Mouse (Mus musculus) embryonic facial prominence, embryonic 12.5 days (tissue): ENCODE results near the gene Sh3bp5l. TPM values are rescaled to one million over a fixed set of nuclear protein-coding genes. Genes with fewer than 3 reads are reported as not detected.
A peak's percentile ranks its signal among the peaks of the same experiment; 100 is the strongest.

Experiments
- ATAC-seq: fragments of 200-750 bp; cut with Nextera tagmentation; 2 replicates; pipeline ENCODE4 v1.8.0; 2017; ENCODE audit not compliant: insufficient number of reproducible peaks, insufficient read depth, low FRiP score, low TSS enrichment
- H3K27ac ChIP-seq: fragments of 300-500 bp; sonication (generic); 2 replicates; pipeline ENCODE4 v1.5.1; 2016; ENCODE audit warnings: mild to moderate bottlenecking
- H3K27me3 ChIP-seq: fragments of 300-500 bp; sonication (generic); 2 replicates; pipeline ENCODE4 v1.6.1; 2016; ENCODE audit warnings: mild to moderate bottlenecking, moderate library complexity
- H3K36me3 ChIP-seq: fragments of 300-500 bp; sonication (generic); 2 replicates; pipeline ENCODE4 v1.6.1; 2016; ENCODE audit warnings: mild to moderate bottlenecking
- H3K4me1 ChIP-seq: fragments of 300-500 bp; sonication (generic); 2 replicates; pipeline ENCODE4 v1.6.1; 2016
- H3K4me2 ChIP-seq: fragments of 300-500 bp; sonication (generic); replicated peaks from 2 replicates; pipeline ENCODE4 v1.6.1; 2016; ENCODE audit warnings: mild to moderate bottlenecking, moderate library complexity
- H3K4me3 ChIP-seq: fragments of 300-500 bp; sonication (generic); 2 replicates; pipeline ENCODE4 v1.5.1; 2016; ENCODE audit warnings: mild to moderate bottlenecking
- H3K9ac ChIP-seq: fragments of 300-500 bp; sonication (generic); 2 replicates; pipeline ENCODE4 v1.6.1; 2016; ENCODE audit warnings: mild to moderate bottlenecking, moderate library complexity
- H3K9me3 ChIP-seq: fragments of 300-500 bp; sonication (generic); 2 replicates; pipeline ENCODE4 v1.6.1; 2016; ENCODE audit warnings: mild to moderate bottlenecking, moderate library complexity
- WGBS: fragments of 180-500 bp; shearing (Covaris S2); methylation state at CpG from one replicate; pipeline ENCODE4 v1.1.7; 2016; 5-methylcytosine and 5-hydroxymethylcytosine counted together
- polyA plus RNA-seq: library from polyadenylated mRNA; unstranded; fragments of >200 nt; fragmentation: Nextera tagmentation; extraction: Ambion mirVana; gene quantifications from 2 replicates; pipeline ENCODE4 v1.2.1, GENCODE M21; 2016

The Sh3bp5l gene
- polyA plus RNA-seq, 1 experiment from 2014 or later = 38.2 TPM

DNA sequence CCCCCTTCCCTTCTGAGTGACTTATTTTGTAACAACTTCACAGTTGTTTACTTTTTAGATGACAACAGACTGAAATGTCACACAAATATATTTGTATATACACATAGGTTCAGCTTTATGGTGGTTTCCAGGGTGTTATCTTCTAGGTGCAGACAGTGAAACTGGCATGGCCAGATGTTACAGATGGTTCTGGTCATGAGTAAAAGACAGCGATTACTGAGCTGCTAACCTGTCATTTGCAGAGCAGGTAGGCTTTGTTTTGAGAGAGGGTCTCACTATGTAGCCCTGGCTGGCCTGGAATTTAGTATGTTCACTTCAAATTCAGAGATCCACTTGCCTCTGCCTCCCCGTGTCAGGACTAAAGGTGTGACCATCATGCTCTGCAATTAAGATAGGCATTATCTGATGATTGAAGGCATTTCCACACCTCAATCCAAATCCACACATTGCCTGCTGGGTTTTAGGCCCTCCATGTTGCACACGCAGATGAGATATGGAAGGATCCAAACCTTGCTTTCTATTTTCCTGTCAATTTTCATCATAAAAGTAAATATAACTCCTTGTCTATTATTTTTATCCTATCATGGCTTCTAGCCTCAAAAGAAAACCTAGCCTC, 5.8 kb upstream of the Sh3bp5l start:
- Histone ChIP-seq H3K4me3 (no peak overlapping the region), H3K9me3 (no peaks in the 10 kb centered on the region), H3K36me3 (peaks cover 18% of the 10 kb centered on the region), H3K4me2 (no peak overlapping the region), H3K27me3 (no peaks in the 10 kb centered on the region), H3K9ac (no peak overlapping the region), H3K4me1 (peaks cover 25% of the 10 kb centered on the region), H3K27ac (no peak overlapping the region)
- WGBS = 78% methylated on average over 3 of the region's 3 CpGs
- no peak for ATAC-seq

DNA sequence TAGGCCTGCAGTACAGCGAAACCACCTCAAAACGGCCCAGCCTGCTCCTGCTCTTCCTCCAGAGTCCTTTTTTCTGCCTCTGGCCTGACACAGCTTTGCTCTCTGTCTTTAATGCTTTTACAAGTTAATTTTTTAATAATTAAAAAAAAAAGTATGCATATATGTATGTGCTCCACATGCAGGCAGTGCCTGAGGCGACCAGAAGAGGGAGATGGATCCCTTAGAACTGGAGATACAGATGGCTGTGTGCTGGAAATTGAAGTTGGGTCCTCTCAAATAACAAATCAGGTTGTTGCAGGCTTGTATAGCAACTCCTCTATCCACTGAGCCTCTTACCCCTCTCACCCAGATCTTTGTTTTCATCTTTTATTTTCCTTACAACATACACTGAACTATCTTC, 3.7 kb upstream of the Sh3bp5l start:
- Histone ChIP-seq H3K27me3 (no peaks in the 10 kb centered on the region), H3K4me2 (no peak overlapping the region), H3K9ac (no peak overlapping the region), H3K4me3 (no peak overlapping the region), H3K9me3 (no peaks in the 10 kb centered on the region), H3K36me3 (peaks cover 14% of the 10 kb centered on the region), H3K4me1 (peaks cover 29% of the 10 kb centered on the region), H3K27ac (no peak overlapping the region)
- ATAC-seq = no peak
- 95% methylated on average over 3 of the region's 3 CpGs for WGBS

DNA sequence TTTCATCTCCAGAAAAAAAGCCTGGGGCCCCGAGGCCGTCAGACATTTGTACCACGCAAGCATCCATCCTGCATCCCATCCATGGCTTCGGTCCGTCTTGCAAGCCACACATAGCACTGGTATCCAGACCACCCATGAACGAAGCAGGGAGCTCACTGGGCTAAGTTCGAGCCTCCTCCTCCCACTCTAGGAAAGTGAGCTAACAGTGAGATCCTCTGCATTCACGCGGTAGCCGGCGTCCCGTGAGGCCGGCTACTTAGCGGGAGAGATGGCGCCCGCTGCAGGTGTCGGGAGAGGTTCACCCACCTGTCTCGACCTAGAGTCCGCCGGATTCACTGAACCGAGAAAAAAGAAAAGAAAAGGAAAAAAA, 633 bp upstream of the Sh3bp5l start:
- Histone ChIP-seq H3K27me3 (no peaks in the 10 kb centered on the region), H3K4me3 (peak overlapping the region; percentile 79), H3K27ac (peak overlapping the region; percentile 63), H3K9me3 (no peaks in the 10 kb centered on the region), H3K9ac (peak overlapping the region; percentile 83), H3K4me2 (peak overlapping the region; percentile 95), H3K36me3 (peaks cover 22% of the 10 kb centered on the region), H3K4me1 (peaks cover 25% of the 10 kb centered on the region)
- under 1% methylated on average over 21 of the region's 21 CpGs for WGBS
- ATAC-seq = no peak; the same call in 1 of the 2 replicates

DNA sequence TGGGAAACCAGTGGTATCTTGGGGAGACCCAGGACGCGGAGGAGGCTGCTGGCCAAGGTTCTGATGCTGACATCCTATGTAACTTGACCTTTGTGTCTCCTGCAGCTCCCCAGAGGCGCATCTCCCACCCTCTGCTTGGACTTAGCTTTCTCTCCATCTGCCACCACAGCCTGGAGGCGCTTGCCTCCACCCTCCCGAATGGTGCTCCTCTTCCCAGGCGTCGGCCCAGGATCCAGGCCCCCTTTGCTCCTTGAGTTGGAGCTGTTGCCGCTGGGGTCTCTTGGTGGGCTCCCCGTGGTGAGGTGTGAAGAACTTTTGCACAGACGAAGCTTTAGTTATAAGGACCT, 598 bp downstream of the Sh3bp5l start:
- H3K9ac ChIP-seq = peak overlapping the region; percentile 83
- ATAC-seq = no peak
- no peak overlapping the region for H3K27ac ChIP-seq
- peak overlapping the region; percentile 95 for H3K4me2 ChIP-seq
- H3K27me3 ChIP-seq = no peaks in the 10 kb centered on the region
- peak overlapping the region; percentile 79 for H3K4me3 ChIP-seq
- H3K4me1 ChIP-seq = peaks cover 25% of the 10 kb centered on the region
- no peaks in the 10 kb centered on the region for H3K9me3 ChIP-seq
- H3K36me3 ChIP-seq = peaks cover 27% of the 10 kb centered on the region
- WGBS = 18% methylated on average over 10 of the region's 10 CpGs

- 82% methylated on average over 6 of the region's 6 CpGs for WGBS
- Histone ChIP-seq H3K27me3 (no peaks in the 10 kb centered on the region), H3K4me3 (peak overlapping the region; percentile 79), H3K9me3 (no peaks in the 10 kb centered on the region), H3K4me2 (peak overlapping the region; percentile 95), H3K36me3 (peaks cover 31% of the 10 kb centered on the region), H3K4me1 (peaks cover 25% of the 10 kb centered on the region), H3K9ac (peak overlapping the region; percentile 83), H3K27ac (no peak overlapping the region)
- ATAC-seq = no peak
These were observed 1.0 kb downstream of the Sh3bp5l start for GRCm38 (mm10) chr11:58331546-58331945.

- Histone ChIP-seq H3K27ac (no peak overlapping the region), H3K4me3 (no peak overlapping the region), H3K9me3 (no peaks in the 10 kb centered on the region), H3K4me2 (no peak overlapping the region), H3K4me1 (peaks cover 17% of the 10 kb centered on the region), H3K27me3 (no peaks in the 10 kb centered on the region), H3K9ac (no peak overlapping the region), H3K36me3 (peaks cover 41% of the 10 kb centered on the region)
- 80% methylated on average over 3 of the region's 3 CpGs for WGBS
- no peak for ATAC-seq
These were observed 4.2 kb downstream of the Sh3bp5l start for GRCm38 (mm10) chr11:58334746-58335145.

- H3K4me2 ChIP-seq = no peak overlapping the region
- WGBS = 93% methylated on average over 4 of the region's 4 CpGs
- H3K9me3 ChIP-seq = no peaks in the 10 kb centered on the region
- peaks cover 43% of the 10 kb centered on the region for H3K36me3 ChIP-seq
- ATAC-seq = no peak
- H3K4me1 ChIP-seq = no peaks in the 10 kb centered on the region
- no peak overlapping the region for H3K9ac ChIP-seq
- no peak overlapping the region for H3K4me3 ChIP-seq
- no peak overlapping the region for H3K27ac ChIP-seq
- no peaks in the 10 kb centered on the region for H3K27me3 ChIP-seq
These were observed 16.2 kb downstream of the Sh3bp5l start for GRCm38 (mm10) chr11:58346745-58347144.

- Histone ChIP-seq H3K4me2 (no peak overlapping the region), H3K36me3 (peaks cover 18% of the 10 kb centered on the region), H3K4me3 (no peak overlapping the region), H3K27me3 (no peaks in the 10 kb centered on the region), H3K9me3 (no peaks in the 10 kb centered on the region), H3K9ac (no peak overlapping the region), H3K27ac (no peak overlapping the region), H3K4me1 (0 out of 2 replicates have a peak, but pooled peaks cover 2% of the 10 kb centered on the region)
- ATAC-seq = no peak
- WGBS = 70% methylated on average over 4 of the region's 4 CpGs
These were observed 20.1 kb downstream of the Sh3bp5l start for GRCm38 (mm10) chr11:58350628-58351027.

- WGBS = 86% methylated on average over 5 of the region's 5 CpGs
- Histone ChIP-seq H3K27ac (no peak overlapping the region), H3K36me3 (peaks cover 13% of the 10 kb centered on the region), H3K4me2 (no peak overlapping the region), H3K9ac (no peak overlapping the region), H3K4me3 (no peak overlapping the region), H3K9me3 (no peaks in the 10 kb centered on the region), H3K27me3 (no peaks in the 10 kb centered on the region), H3K4me1 (0 out of 2 replicates have a peak, but pooled peaks cover 2% of the 10 kb centered on the region)
- ATAC-seq = no peak
These were observed 20.7 kb downstream of the Sh3bp5l start for GRCm38 (mm10) chr11:58351179-58351578.

DNA sequence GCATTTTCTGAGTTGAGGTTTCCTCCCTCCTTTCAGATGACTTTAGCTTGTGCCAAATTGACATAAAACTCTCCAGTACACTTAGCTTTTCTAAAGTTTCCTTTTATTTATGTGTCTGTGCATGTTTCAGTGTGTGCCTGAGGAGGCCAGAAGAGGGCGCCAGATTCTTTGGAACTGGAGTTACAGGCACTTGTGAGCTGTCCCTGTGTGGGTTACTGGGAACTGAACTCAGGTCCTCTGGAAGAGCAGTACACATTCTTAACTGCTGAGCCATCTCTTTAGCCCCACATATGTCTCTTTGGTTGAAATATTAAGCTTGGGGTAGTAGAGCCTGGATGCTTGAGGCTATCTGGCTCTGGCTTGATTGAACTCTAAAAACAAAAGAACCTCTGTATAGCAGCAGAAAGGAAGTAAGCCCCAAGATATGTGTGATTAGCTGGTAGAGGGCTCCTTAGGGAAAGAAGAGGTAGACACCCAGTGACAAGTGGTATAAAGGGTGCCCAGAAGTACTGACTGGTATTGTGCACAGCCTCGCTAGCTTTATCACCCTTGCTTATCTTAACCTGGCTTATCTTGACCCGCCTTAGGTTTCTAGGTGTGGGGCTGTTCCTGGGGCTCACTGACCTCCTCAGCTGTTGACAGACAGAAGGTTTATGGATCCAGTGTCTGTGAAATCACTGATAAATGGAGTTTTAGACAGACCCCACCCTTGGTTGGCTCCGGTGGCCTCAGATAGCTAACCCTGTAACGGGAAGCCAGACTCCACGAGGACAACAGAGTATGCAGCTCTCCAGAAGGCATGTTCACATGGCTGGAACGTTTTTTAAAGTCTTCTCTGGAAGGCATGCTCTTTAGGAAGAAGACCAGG, 22.4 kb downstream of the Sh3bp5l start:
- no peak for ATAC-seq
- H3K9me3 ChIP-seq = no peaks in the 10 kb centered on the region
- no peaks in the 10 kb centered on the region for H3K36me3 ChIP-seq
- no peak overlapping the region for H3K27ac ChIP-seq
- H3K9ac ChIP-seq = no peak overlapping the region
- H3K4me3 ChIP-seq = no peak overlapping the region
- no peak overlapping the region for H3K4me2 ChIP-seq
- H3K4me1 ChIP-seq = 0 out of 2 replicates have a peak, but pooled peaks cover 2% of the 10 kb centered on the region
- 66% methylated on average over 7 of the region's 7 CpGs for WGBS
- H3K27me3 ChIP-seq = no peaks in the 10 kb centered on the region

GRCm38 (mm10) chr11:58353709-58354108, 23.2 kb downstream of the Sh3bp5l start:
- no peak overlapping the region for H3K9ac ChIP-seq
- H3K9me3 ChIP-seq = no peaks in the 10 kb centered on the region
- H3K4me2 ChIP-seq = no peak overlapping the region
- H3K4me3 ChIP-seq = no peak overlapping the region
- no peak for ATAC-seq
- 76% methylated on average over 3 of the region's 3 CpGs for WGBS
- no peaks in the 10 kb centered on the region for H3K36me3 ChIP-seq
- 0 out of 2 replicates have a peak, but pooled peaks cover 2% of the 10 kb centered on the region for H3K4me1 ChIP-seq
- H3K27me3 ChIP-seq = no peaks in the 10 kb centered on the region
- H3K27ac ChIP-seq = no peak overlapping the region

- Histone ChIP-seq H3K36me3 (no peaks in the 10 kb centered on the region), H3K4me3 (no peak overlapping the region), H3K4me1 (0 out of 2 replicates have a peak, but pooled peaks cover 2% of the 10 kb centered on the region), H3K27me3 (no peaks in the 10 kb centered on the region), H3K9ac (no peak overlapping the region), H3K27ac (no peak overlapping the region), H3K4me2 (no peak overlapping the region), H3K9me3 (no peaks in the 10 kb centered on the region)
- ATAC-seq = no peak
- WGBS = 64% methylated on average over 10 of the region's 10 CpGs
These were observed 24.0 kb downstream of the Sh3bp5l start for GRCm38 (mm10) chr11:58354476-58354875.
